Mouse (Mus musculus) testis, adult 2 months (tissue): ENCODE data around the gene Fosl1.

Source experiments
- CTCF ChIP-seq: fragments of 200-500 bp; IDR thresholded peaks from 2 replicates; pipeline ENCODE4 v1.5.1; 2012; ENCODE audit warnings: low read depth, mild to moderate bottlenecking, inconsistent platforms, low read length, moderate library complexity; ENCODE audit not compliant: control insufficient read depth, insufficient read depth, insufficient replicate concordance
- POLR2A ChIP-seq: fragments of 200-500 bp; IDR thresholded peaks from 2 replicates; pipeline ENCODE4 v1.6.1; 2012; ENCODE audit warnings: low read depth, mild to moderate bottlenecking, inconsistent platforms, low read length, moderate library complexity; ENCODE audit not compliant: control insufficient read depth

DNA sequence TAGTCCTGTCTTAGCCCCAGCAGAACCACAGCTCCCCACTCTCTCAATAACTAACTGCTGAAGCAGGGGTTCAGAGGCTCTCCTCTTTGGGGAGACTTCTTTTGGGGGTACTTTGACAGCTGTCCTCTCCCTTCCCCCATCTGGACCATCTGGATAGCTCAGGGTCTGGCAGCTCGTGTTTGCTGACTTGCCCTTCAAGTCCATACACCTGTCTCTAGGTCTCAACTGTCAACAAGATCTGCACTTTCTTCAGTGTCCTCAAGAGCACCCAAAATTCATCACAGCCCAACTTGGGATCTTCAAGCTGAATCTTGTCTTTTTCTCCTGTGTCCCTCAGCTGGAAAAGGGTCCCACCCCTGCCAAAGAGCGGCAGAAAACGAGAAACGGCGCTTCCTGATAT lies 25.6 kb upstream of the Fosl1 start:
- no peak for TF ChIP-seq CTCF
- no peak for TF ChIP-seq POLR2A
